Mouse (Mus musculus): ENCODE results near the gene Usp18.

The Usp18 gene

GRCm38 (mm10) chr6:121224993-121225392 is 20.7 kb upstream of the Usp18 start:
- DNase-seq (ENCODE audit: low spot score) = no peak

GRCm38 (mm10) chr6:121226043-121226442 is 19.7 kb upstream of the Usp18 start:
- no peak for DNase-seq (ENCODE audit: low spot score)

GRCm38 (mm10) chr6:121226744-121227143 is 19.0 kb upstream of the Usp18 start:
- no peak for DNase-seq (ENCODE audit: low spot score)

GRCm38 (mm10) chr6:121228421-121228820 is 17.3 kb upstream of the Usp18 start:
- DNase-seq (ENCODE audit: low spot score) = no peak

- DNase-seq (ENCODE audit: low spot score) = no peak
These were observed 13.1 kb upstream of the Usp18 start for GRCm38 (mm10) chr6:121232652-121233051.

- no peak for DNase-seq (ENCODE audit: low spot score)
These were observed 9.3 kb upstream of the Usp18 start for GRCm38 (mm10) chr6:121236386-121236785.

GRCm38 (mm10) chr6:121238209-121238608 is 7.5 kb upstream of the Usp18 start:
- DNase-seq (ENCODE audit: low spot score) = no peak

- DNase-seq (ENCODE audit: low spot score) = no peak
These were observed 3.9 kb upstream of the Usp18 start for GRCm38 (mm10) chr6:121241780-121242179.

GRCm38 (mm10) chr6:121243161-121243560 is 2.5 kb upstream of the Usp18 start:
- no peak for DNase-seq (ENCODE audit: low spot score)

- DNase-seq (ENCODE audit: low spot score) = no peak
These were observed 293 bp downstream of the Usp18 start for GRCm38 (mm10) chr6:121246037-121246361.

- no peak for DNase-seq (ENCODE audit: low spot score)
These were observed 4.7 kb downstream of the Usp18 start for GRCm38 (mm10) chr6:121250406-121250805.

- no peak for DNase-seq (ENCODE audit: low spot score)
These were observed 5.5 kb downstream of the Usp18 start for GRCm38 (mm10) chr6:121251256-121251655.

GRCm38 (mm10) chr6:121260548-121260947 is 14.8 kb downstream of the Usp18 start:
- DNase-seq (ENCODE audit: low spot score) = peak; percentile 26

- DNase-seq (ENCODE audit: low spot score) = no peak
These were observed 15.5 kb downstream of the Usp18 start for GRCm38 (mm10) chr6:121261233-121261632.

- no peak for DNase-seq (ENCODE audit: low spot score)
These were observed 16.3 kb downstream of the Usp18 start for GRCm38 (mm10) chr6:121262004-121262403.

- no peak for DNase-seq (ENCODE audit: low spot score)
These were observed 16.8 kb downstream of the Usp18 start for GRCm38 (mm10) chr6:121262496-121262895.

- no peak for DNase-seq (ENCODE audit: low spot score)
These were observed 24.4 kb downstream of the Usp18 start for GRCm38 (mm10) chr6:121270156-121270555.

- no peak for DNase-seq (ENCODE audit: low spot score)
These were observed 26.0 kb downstream of the Usp18 start for GRCm38 (mm10) chr6:121271707-121272074.

GRCm38 (mm10) chr6:121272075-121272800 is 26.5 kb downstream of the Usp18 start:
- peak; percentile 58 for DNase-seq (ENCODE audit: low spot score)

GRCm38 (mm10) chr6:121274356-121274755 is 28.6 kb downstream of the Usp18 start:
- no peak for DNase-seq (ENCODE audit: low spot score)

GRCm38 (mm10) chr6:121284132-121284531 is 38.4 kb downstream of the Usp18 start:
- no peak for DNase-seq (ENCODE audit: low spot score)

GRCm38 (mm10) chr6:121299317-121299716 is 53.6 kb downstream of the Usp18 start:
- DNase-seq (ENCODE audit: low spot score) = no peak

GRCm38 (mm10) chr6:121299954-121300353 is 54.2 kb downstream of the Usp18 start, which contains the start of gene Slc6a13:
Slc6a13 (plus strand) TSS chr6:121300227.
- DNase-seq (ENCODE audit: low spot score) = no peak

- DNase-seq (ENCODE audit: low spot score) = no peak
These were observed 54.8 kb downstream of the Usp18 start for GRCm38 (mm10) chr6:121300504-121300903.
